Mouse (Mus musculus) brain, embryonic 14.5 days (tissue): ENCODE measurements at regions not wholly inside any gene's neighbourhood (a gene's known extent, or its start where the extent isn't known, plus 50 kb on each side); places are given as distances from the start of the nearest gene placed in this dataset.

Source experiments
- DNase-seq: peaks from one replicate; pipeline ENCODE4 v3.0.0-alpha.2; 2011; ENCODE audit warnings: low read depth
- CTCF ChIP-seq: fragments of 200-500 bp; IDR thresholded peaks from 2 replicates; pipeline ENCODE4 v1.5.1; 2012; ENCODE audit warnings: inconsistent platforms, mild to moderate bottlenecking, moderate library complexity, borderline replicate concordance; ENCODE audit not compliant: insufficient read depth, insufficient read length; ENCODE audit errors: extremely low read depth
- POLR2A ChIP-seq: fragments of 200-500 bp; IDR thresholded peaks from 2 replicates; pipeline ENCODE4 v1.6.1; 2012; ENCODE audit warnings: mild to moderate bottlenecking, inconsistent platforms, borderline replicate concordance; ENCODE audit not compliant: poor library complexity, insufficient read depth, insufficient read length, severe bottlenecking; ENCODE audit errors: extremely low read depth

DNA sequence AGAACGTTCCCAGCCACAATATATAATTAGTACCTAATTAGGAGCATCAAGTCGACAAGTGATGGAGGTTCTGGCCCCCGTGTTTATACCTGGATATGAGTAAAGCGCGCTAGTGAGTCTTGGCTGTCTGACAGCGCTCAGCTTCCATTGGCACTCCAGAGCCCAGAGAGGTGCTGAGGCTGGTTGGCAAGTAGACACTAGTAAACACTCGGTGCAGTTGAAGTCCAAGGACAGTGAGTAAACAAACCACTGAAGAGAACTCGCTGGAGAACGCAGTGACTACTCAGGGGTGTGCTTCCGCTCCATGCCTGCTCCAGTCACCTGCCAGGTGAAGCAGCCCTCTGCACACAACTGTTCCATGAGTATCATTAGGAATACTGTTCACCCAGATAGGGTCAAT is 111.5 kb downstream of the Rpl36a-ps1 start:
- DNase-seq, result no peak
- no peak for TF ChIP-seq CTCF
- no peak for TF ChIP-seq POLR2A

DNA sequence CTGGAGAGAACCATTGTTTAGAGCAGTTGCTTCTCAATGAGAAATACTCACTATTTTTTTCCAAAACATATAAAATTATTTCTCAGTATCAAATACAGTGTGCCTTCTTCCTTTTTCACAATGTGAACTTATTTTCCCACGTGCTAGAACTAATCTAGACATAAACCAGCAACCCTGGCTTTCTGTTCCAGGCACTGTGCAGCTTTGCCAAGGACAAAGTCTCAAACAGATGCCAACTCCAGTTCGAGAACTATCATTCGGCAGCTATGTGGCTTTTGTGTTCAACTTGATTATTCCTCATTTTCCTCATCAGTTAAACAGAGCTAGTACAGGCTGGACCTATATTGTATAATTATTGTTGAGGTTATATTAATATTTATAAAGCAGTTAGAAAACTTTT is 116.2 kb downstream of the Rpl36a-ps1 start:
- TF ChIP-seq CTCF, result no peak
- TF ChIP-seq POLR2A, result no peak
- DNase-seq, result no peak

DNA sequence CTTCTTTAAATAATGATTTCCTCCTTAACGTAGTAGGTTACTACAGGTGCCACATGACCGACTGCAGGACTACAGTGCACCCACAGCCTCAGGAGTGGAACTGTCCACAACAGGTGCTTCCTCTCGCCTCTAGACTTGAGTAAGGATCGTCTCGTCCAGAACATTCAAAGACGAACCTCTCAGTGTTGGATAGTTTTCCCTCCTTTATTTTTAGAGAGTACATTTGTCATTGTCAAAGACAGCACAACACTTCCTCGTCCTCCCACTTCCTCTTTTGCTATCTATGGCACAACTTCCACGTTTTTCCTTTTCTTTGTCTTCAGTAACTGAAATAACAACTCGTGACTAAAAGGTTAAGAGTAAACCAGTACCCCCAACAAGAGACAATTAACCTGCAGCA is 120.7 kb downstream of the Rpl36a-ps1 start:
- no peak for DNase-seq
- TF ChIP-seq POLR2A (no peak), CTCF (no peak)

DNA sequence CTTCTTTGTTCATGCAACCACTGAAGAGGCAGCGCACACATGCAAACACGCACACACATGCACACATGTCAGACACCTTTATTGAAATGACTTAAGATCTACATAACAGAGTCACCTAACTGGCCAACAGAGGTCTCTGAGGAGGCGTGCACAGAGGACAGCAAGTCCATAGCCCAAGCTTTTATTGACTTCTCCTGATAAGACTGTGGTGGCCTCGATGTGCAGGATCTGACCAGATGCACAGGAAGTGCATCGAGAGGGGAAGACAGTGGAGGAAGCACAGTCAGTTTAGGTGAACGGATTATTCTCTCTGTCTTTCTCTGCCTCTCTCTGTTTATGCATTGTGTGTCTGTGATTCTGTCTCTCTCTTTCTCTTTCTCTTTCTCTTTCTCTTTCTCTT is 124.2 kb downstream of the Rpl36a-ps1 start:
- no peak for TF ChIP-seq CTCF
- no peak for TF ChIP-seq POLR2A
- no peak for DNase-seq

DNA sequence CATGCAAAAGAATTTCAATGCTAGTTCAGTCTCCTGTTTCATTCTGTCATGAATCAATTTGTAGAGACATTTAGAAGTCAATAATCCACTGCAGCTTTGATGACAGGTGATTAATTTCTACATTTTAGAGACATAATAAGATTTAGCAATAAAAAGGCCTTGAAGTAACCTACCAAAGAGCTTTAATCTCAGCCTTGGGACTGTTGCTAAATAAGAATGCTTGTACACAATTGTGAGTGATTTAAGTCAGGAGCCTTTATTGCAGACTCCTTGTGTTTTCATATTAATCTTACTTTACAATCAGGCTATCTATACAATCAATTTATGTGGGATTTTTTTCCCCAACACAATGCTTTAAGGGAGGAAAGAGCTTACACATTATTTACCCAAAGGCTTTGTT is 127.2 kb downstream of the Rpl36a-ps1 start:
- TF ChIP-seq POLR2A (no peak), CTCF (no peak)
- DNase-seq, result peak; percentile 20

DNA sequence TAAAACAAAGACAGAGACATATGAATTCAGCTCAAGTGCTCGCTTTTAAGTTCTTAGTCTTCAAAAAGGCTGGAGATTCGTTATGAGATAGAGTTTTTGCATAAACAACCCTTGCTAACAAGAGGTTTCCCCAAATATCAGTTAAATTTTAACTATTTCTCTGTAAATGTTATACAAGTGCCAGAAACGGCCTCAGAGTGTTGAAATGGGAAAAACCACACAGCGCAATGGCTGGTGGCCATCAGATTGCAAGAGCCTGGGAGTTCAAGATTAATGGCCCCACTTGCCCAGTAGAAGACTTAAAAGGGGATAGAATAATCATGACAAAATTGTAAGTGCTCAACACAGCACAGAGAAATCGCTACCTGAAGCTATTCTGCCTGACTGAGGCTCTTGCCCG is 130.1 kb downstream of the Rpl36a-ps1 start:
- TF ChIP-seq CTCF, result no peak
- TF ChIP-seq POLR2A, result no peak
- DNase-seq, result no peak

DNA sequence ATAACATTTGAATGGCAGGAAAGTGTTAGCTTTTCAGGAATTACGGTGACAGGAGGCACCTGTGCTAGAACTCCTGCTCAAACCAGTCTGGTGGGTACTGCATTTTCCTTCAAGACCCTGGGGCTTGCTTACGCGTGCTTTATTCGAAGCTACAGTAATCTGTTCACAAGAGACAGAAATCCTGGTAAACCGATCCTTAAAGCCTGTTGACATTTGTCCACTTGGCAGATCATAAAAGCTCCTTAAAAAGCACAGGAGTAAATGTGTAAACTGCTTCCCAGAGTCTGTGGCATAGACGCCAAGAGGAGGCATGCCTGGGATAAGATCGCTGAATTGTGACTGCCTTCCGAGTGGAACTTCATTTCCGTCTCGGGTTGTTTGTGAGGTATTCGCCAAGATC is 130.5 kb downstream of the Rpl36a-ps1 start:
- TF ChIP-seq CTCF, result no peak
- TF ChIP-seq POLR2A, result no peak

DNA sequence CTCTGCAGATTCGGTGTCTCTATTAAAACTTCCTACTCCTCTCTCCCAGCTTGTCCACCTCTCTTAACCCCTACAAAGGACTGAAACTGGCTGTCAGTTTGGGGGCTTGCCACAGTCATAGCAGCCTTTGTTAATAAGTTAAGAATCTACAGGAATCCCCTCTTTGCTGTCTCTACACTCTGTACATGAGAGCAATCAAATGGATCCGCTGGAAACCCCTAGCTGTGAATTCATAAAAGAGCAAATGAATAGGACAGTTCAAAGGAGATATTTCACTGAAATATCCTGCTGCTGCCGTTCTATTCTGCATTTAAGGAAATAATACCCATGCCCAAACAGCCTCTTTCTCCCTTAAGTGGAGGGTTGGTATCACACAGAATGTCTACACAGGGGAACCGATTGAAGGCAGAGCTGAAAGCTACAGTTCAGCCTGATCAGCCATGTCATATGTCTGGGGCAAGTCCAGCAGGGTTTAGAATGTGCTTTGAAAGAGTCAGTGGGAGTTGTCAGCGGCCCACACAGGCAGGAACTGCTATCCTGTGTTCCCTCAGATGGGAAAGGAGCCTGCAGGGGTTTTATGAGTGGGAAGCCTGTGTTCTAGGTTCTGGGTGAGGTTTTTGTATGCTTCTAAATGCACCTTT is 131.9 kb downstream of the Rpl36a-ps1 start:
- peak; percentile 74 for DNase-seq
- no peak for TF ChIP-seq POLR2A
- TF ChIP-seq CTCF, result no peak

More for the DNA sequence above, 130.5 kb downstream of the Rpl36a-ps1 start:
- no peak for DNase-seq

DNA sequence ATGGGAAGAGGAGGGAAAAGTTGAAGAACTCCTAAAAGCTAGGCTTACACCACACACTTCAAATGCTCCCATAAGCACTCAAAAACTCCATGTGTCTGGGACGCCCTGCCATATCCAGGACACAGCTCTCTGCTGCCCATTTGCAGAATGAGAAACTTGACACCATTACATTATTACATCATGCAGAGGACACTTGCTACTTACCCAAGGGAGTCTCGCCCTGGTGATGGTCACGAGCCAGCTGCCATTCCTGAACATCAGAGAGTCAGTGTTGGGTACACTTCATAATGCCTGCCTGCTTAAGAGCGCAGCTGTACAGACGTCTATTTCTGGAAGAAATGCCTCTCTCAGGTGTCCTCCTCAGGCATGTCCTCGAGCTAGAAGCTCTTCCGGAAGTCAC is 135.3 kb downstream of the Rpl36a-ps1 start:
- no peak for TF ChIP-seq POLR2A
- no peak for TF ChIP-seq CTCF
- no peak for DNase-seq

DNA sequence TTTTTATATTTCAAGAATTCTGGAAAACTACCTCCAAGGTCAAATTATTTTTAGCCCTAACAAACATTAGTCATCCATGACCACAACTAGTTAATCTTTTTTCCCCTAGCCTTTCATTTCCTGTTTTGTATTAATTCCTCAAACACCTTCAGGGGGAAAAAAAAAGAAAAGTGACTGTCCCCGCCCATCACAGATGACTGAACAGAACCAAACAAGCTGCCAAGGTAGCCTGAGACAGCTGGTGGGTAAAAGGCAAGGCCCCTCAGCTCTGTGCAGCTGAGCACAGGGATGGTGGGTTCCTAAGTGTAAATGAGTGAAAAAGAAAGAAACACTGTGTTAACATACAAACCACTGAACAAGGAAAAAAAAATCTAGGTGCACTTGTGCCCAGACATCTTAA is 145.6 kb downstream of the Rpl36a-ps1 start:
- DNase-seq, result peak; percentile 61
- no peak for TF ChIP-seq CTCF

DNA sequence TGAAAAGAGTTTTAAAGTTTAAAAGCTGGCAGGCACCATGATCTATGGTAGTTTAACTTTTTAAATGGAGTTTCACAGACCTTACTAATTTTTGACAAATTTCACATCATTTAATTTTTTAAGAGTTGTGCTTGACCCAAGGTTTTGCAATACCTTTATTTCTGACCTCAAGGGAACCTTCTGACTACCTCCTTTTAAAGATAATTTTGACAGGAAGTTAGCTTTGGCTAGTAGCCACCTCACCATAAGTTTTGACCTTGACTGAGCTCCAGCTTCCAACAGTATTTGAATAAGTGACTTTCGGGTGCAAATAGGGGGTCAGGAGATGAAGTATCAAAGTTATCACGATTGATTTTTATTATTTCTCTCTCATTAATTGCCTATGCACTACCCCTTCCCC is 149.9 kb downstream of the Rpl36a-ps1 start:
- TF ChIP-seq CTCF, result no peak
- TF ChIP-seq POLR2A, result no peak
- no peak for DNase-seq

DNA sequence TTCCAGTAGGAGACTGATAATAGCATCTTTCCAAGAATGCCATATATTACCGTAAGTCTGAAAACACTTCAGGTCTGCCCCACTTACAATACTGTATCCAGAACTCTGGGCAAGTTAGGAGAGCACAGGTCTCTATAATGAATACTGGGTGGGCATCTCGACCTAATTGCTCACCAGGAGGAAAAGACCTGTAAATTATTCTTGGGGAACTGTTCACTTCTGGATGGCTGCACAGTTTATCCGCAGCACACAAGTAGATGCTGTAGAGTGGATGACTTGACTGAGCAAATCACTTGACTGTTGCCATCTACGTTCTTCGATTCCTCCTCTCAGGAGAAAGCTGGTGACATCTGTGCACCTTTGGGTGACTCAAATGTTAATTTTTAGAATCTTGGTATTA is 159.8 kb downstream of the Rpl36a-ps1 start:
- no peak for DNase-seq
- TF ChIP-seq CTCF, result no peak
- TF ChIP-seq POLR2A, result no peak
